Mouse (Mus musculus) Patski (cell line): ENCODE measurements at regions not wholly inside any gene's neighbourhood (a gene's known extent, or its start where the extent isn't known, plus 50 kb on each side); places are given as distances from the start of the nearest gene placed in this dataset.
A peak's percentile ranks its signal among the peaks of the same experiment; 100 is the strongest.

Source experiments
- ATAC-seq: fragments of 100-300 bp; one replicate; pipeline ENCODE4 v1.8.0; 2021
- CTCF ChIA-PET: fragments of 350-600 bp; sonication (Branson Sonifier 250); formaldehyde crosslinking; loops from one replicate; lab custom pipeline; 2022; ENCODE audit warnings: inconsistent platforms; lab: Charles Lee
- POLR2A ChIA-PET: fragments of 350-600 bp; sonication (Branson Sonifier 250); formaldehyde crosslinking; loops from one replicate; lab custom pipeline; 2022; ENCODE audit warnings: antibody characterized with exemption, inconsistent platforms; lab: Charles Lee
- DNase-seq: peaks from one replicate; pipeline ENCODE4 v3.0.0-alpha.2; 2011; ENCODE audit warnings: low read depth, low spot score
- H3K27me3 ChIP-seq: fragments of 371-371 bp; one replicate; pipeline ENCODE4 v1.5.1; 2021
- CTCF ChIP-seq: fragments of 100-300 bp; IDR thresholded peaks from one replicate; pipeline ENCODE4 v1.5.1; 2021
- in situ Hi-C: fragments of 300-500 bp; cut with MboI; formaldehyde crosslinking; loops from 3 replicates; pipeline ENCODE4 v1.11.1; 2018; ENCODE audit warnings: low pct_unique_long_range_greater_than_20kb, mixed read lengths

- POLR2A ChIA-PET, result interaction anchor here (0.7 kb wide), 1 partner anchor 12 kb away, joined by 3 read pairs; no protein-coding TSS in a partner anchor
- ATAC-seq (no peak), DNase-seq (no peak)
- no peaks in the 10 kb centered on the region for H3K27me3 ChIP-seq
- in situ Hi-C loops, result no loop called here
- no peak for TF ChIP-seq CTCF
- CTCF ChIA-PET, result no interaction called here
Measured at GRCm38 (mm10) chr15:61514324-61514723, 591.5 kb upstream of the A1bg start.

- DNase-seq (no peak), ATAC-seq (no peak)
- no peaks in the 10 kb centered on the region for H3K27me3 ChIP-seq
- CTCF ChIA-PET, result no interaction called here
- no peak for TF ChIP-seq CTCF
- POLR2A ChIA-PET, result no interaction called here
- in situ Hi-C loops, result no loop called here
Measured at GRCm38 (mm10) chr15:61508806-61509205, 586.0 kb upstream of the A1bg start.

- CTCF ChIA-PET, result interaction anchor here (0.8 to 1.0 kb wide), 2 partner anchors 10 to 17 kb away, joined by 3 read pairs; no protein-coding TSS in a partner anchor
- POLR2A ChIA-PET, result no interaction called here
- no peak for DNase-seq
- no peaks in the 10 kb centered on the region for H3K27me3 ChIP-seq
- in situ Hi-C loops, result no loop called here
- no peak for TF ChIP-seq CTCF
- ATAC-seq, result no peak
Measured at GRCm38 (mm10) chr15:61506361-61506897, 583.6 kb upstream of the A1bg start.

GRCm38 (mm10) chr15:61503436-61503835 is 580.6 kb upstream of the A1bg start:
- POLR2A ChIA-PET, result no interaction called here
- in situ Hi-C loops, result no loop called here
- CTCF ChIA-PET, result no interaction called here
- TF ChIP-seq CTCF, result no peak
- H3K27me3 ChIP-seq, result no peaks in the 10 kb centered on the region
- ATAC-seq (no peak), DNase-seq (no peak)

DNA sequence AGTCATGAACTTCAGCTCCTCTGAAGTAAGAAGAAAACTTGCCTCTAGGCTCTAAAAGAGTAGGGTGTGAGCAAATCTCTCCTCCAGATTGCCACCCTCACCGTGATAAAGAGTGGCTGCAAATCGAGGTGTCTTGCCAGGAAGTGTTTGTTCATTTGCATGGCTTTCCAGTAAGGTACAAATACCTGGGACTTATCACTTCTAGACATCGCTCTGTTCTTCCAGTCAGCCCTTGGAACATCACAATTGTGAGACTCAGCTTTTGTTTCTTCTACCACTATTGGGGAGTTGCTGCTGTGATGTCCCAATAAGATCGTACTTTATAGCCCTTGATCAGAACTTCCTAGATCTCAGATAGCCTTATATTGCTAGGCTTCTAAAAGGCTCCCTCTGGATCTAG is 566.9 kb upstream of the A1bg start:
- CTCF ChIA-PET, result no interaction called here
- ATAC-seq, result no peak
- in situ Hi-C loops, result no loop called here
- TF ChIP-seq CTCF, result no peak
- H3K27me3 ChIP-seq, result no peaks in the 10 kb centered on the region
- no peak for DNase-seq
- POLR2A ChIA-PET, result no interaction called here

- ChIA-PET POLR2A (no interaction called here), CTCF (no interaction called here)
- in situ Hi-C loops, result no loop called here
- DNase-seq, result no peak
- H3K27me3 ChIP-seq, result no peaks in the 10 kb centered on the region
- no peak for TF ChIP-seq CTCF
- ATAC-seq, result no peak
Measured at GRCm38 (mm10) chr15:61481861-61482260, 559.0 kb upstream of the A1bg start.

DNA sequence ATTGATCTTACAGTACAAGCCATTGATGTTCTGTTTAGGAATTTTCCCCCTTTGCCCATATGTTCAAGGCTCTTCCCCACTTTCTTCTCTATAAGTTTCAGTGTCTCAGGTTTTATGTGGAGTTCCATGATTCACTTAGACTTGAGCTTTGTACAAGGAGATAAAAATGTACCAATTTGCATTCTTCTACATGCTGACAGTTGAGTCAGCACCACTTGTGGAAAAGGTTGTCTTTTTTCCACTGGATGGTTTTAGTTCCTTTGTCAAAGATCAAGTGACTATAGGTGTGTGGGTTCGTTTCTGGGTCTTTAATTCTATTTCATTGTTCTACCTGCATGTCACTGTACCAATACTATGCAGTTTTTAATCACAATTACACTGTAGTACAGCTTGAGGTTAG is 551.1 kb upstream of the A1bg start:
- POLR2A ChIA-PET, result no interaction called here
- TF ChIP-seq CTCF, result no peak
- H3K27me3 ChIP-seq, result no peaks in the 10 kb centered on the region
- CTCF ChIA-PET, result interaction anchor here (1.0 kb wide), 1 partner anchor 926 kb away, joined by 3 read pairs; no protein-coding TSS in a partner anchor
- DNase-seq, result no peak
- ATAC-seq, result no peak
- in situ Hi-C loops, result no loop called here

GRCm38 (mm10) chr15:61455042-61455441 is 532.2 kb upstream of the A1bg start:
- ChIA-PET CTCF (interaction anchor here (1.2 kb wide), 1 partner anchor 297 kb away, joined by 3 read pairs; no protein-coding TSS in a partner anchor), POLR2A (no interaction called here)
- ATAC-seq, result no peak
- H3K27me3 ChIP-seq, result no peaks in the 10 kb centered on the region
- TF ChIP-seq CTCF, result no peak
- in situ Hi-C loops, result no loop called here
- DNase-seq, result no peak

DNA sequence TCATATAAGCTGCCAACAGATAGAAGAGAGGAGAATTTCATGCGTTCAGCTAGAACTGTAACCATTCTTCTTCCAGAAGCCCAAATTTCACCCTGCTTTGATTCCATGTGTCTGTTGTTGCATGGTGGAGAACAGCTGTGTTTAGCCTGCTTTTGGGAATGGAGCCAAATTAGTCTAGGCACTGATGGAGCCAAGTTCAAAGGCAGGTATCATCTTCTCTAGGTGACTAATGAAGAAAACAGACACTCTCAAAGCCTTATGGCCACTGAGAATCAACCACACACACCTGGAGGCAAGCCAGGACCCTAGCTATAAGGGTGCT is 531.5 kb upstream of the A1bg start:
- ChIA-PET POLR2A (interaction anchor here (1.2 kb wide), 1 partner anchor 11 kb away, joined by 4 read pairs; no protein-coding TSS in a partner anchor), CTCF (interaction anchor here (0.7 to 1.2 kb wide), 2 partner anchors 14 to 296 kb away, joined by 3 to 5 read pairs; no protein-coding TSS in a partner anchor)
- TF ChIP-seq CTCF, result no peak
- DNase-seq (no peak), ATAC-seq (no peak)
- in situ Hi-C loops, result no loop called here
- H3K27me3 ChIP-seq, result no peaks in the 10 kb centered on the region

DNA sequence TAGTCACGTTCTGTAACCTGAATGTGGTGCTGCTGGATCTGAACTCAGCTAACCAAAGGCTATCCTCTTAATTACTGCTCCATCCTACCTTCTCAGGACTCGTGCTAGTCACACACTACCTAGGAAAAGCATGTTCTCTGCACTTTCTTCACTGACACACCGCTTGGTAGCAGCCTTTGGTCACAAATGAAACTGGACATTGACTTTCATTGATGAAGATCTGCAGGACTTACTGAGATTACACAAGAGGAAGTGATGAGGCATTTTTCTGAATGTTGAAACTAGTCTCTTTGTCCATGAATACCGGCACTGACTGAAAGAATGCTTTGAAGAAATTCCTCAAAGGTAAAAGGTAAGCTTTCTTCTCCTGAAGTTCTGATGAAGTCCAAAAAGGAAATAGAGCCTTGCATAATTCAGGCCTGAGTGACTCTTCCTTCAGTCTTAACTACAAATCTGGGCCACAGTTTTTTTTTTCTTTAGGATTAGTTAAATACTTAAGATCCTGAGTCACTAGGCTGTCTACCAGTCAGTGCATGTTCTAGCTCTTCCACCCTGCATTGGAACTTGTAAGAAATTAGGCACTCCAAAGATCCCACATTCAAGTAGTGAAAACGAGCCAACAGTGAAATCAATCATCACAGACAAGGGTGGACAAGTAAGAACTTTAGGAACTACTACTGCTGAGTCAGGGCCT is 531.0 kb upstream of the A1bg start:
- no peak for TF ChIP-seq CTCF
- POLR2A ChIA-PET, result interaction anchor here (1.2 kb wide), 1 partner anchor 11 kb away, joined by 4 read pairs; no protein-coding TSS in a partner anchor
- CTCF ChIA-PET, result interaction anchor here (0.7 to 1.2 kb wide), 2 partner anchors 13 to 296 kb away, joined by 3 to 5 read pairs; no protein-coding TSS in a partner anchor
- in situ Hi-C loops, result no loop called here
- peak; percentile 71 for ATAC-seq
- DNase-seq, result peak; percentile 37
- no peaks in the 10 kb centered on the region for H3K27me3 ChIP-seq

DNA sequence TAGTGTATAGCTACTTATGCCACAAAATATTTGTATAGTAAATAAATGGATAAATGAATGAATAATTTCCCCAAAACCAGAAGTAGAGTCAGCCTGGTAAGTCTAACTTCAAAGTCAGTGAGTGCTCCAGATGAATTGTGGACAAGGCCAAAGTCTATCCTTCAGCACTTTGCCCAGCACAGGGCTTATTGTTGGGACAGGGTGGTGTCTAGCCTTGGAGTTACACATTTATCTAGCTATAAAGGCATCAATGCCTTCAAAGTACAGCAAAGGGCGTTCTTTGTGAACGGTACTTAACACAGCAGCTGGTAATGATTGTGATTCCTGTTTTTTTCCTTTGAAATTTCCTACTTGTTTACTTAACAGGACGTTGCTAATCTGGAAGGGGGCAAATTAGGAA is 527.4 kb upstream of the A1bg start:
- TF ChIP-seq CTCF, result no peak
- no peak for DNase-seq

More for the DNA sequence above, 527.4 kb upstream of the A1bg start:
- ChIA-PET CTCF (no interaction called here), POLR2A (no interaction called here)
- no peak for ATAC-seq
- in situ Hi-C loops, result no loop called here
- H3K27me3 ChIP-seq, result no peaks in the 10 kb centered on the region
